Comparison of ENCODE assay signal across 9 mouse cellular contexts in genomic region chr10:80696502-80697392, GRCm38 (mm10). TPM values are rescaled to one million over a fixed set of nuclear protein-coding genes. Genes with fewer than 3 reads are reported as not detected.
DNase-seq lines count a peak whose midpoint lies in the region; ATAC-seq and TF ChIP-seq lines count a peak whose summit lies in the region.
"Had no signal": no experiment of that assay in that cellular context is flagged by ENCODE, and none has a peak within 500 bp of the region (broad histone marks: within the 10 kb centered on the region; RNA-seq: fewer than 3 reads in every experiment).

No protein-coding gene starts in this region.

- H3K27me3 ChIP-seq in hindbrain, embryonic 13.5 days = no peaks in the 10 kb centered on the region
- no peaks in the 10 kb centered on the region for H3K27me3 ChIP-seq in hindbrain, embryonic 14.5 days (ENCODE audit: control insufficient read depth, insufficient read depth, low read length)
- H3K27me3 ChIP-seq in spleen, adult 2 months (ENCODE audit: control insufficient read depth, insufficient read depth, low read length) = no peaks in the 10 kb centered on the region
- no peaks in the 10 kb centered on the region for H3K27me3 ChIP-seq in intestine, embryonic 16.5 days (replicated peaks; ENCODE audit: control insufficient read depth, insufficient read depth, low read length)
- no peaks in the 10 kb centered on the region for H3K27me3 ChIP-seq in stomach, postnatal 0 days (ENCODE audit: control insufficient read depth, insufficient read depth, low read length)

- H3K9me3 ChIP-seq in hindbrain, embryonic 13.5 days = no peaks in the 10 kb centered on the region
- H3K9me3 ChIP-seq in hindbrain, embryonic 14.5 days (ENCODE audit: control insufficient read depth, low read length) = no peaks in the 10 kb centered on the region
- H3K9me3 ChIP-seq in intestine, embryonic 16.5 days (ENCODE audit: control insufficient read depth, low read length) = no peaks in the 10 kb centered on the region
- no peaks in the 10 kb centered on the region for H3K9me3 ChIP-seq in stomach, postnatal 0 days (ENCODE audit: control insufficient read depth, low read length)

- no peak for TF ChIP-seq EP300 in stomach, postnatal 0 days (optimal IDR thresholded peaks at IDR 0.05)

- no peak for ATAC-seq in hindbrain, embryonic 13.5 days (ENCODE audit: low FRiP score)
- no peak for ATAC-seq in hindbrain, embryonic 14.5 days (ENCODE audit: low FRiP score)
- no peak for ATAC-seq in intestine, embryonic 16.5 days
- no peak for ATAC-seq in stomach, postnatal 0 days (ENCODE audit: low FRiP score, low TSS enrichment)

- H3K27ac ChIP-seq in hindbrain, embryonic 13.5 days = no peak overlapping the region; the same call in 1 of the 2 replicates
- no peak overlapping the region for H3K27ac ChIP-seq in hindbrain, embryonic 14.5 days
- peak overlapping the region; percentile 99 for H3K27ac ChIP-seq in spleen, adult 2 months (ENCODE audit: insufficient read depth, low read length)
- H3K27ac ChIP-seq in intestine, embryonic 16.5 days (ENCODE audit: low read length) = peak overlapping the region; percentile 17
- H3K27ac ChIP-seq in stomach, postnatal 0 days (replicated peaks) = peak overlapping the region; percentile 53; the same call in 1 of the 2 replicates

- TF ChIP-seq CTCF in spleen, adult 2 months (IDR thresholded peaks at IDR 0.05; ENCODE audit: extremely low read depth, insufficient read depth, insufficient read length, insufficient replicate concordance) = no peak
- no peak for TF ChIP-seq CTCF in stomach, postnatal 0 days (IDR thresholded peaks at IDR 0.05; ENCODE audit: low read depth)

- peaks cover 36% of the 10 kb centered on the region for H3K4me1 ChIP-seq in hindbrain, embryonic 13.5 days (replicated peaks)
- peaks cover 19% of the 10 kb centered on the region for H3K4me1 ChIP-seq in hindbrain, embryonic 14.5 days (replicated peaks; ENCODE audit: control insufficient read depth, insufficient read depth, low read length)
- peaks cover 63% of the 10 kb centered on the region; the same call in 1 of the 2 replicates for H3K4me1 ChIP-seq in spleen, adult 2 months (ENCODE audit: control insufficient read depth, insufficient read depth, insufficient read length)
- peaks cover 24% of the 10 kb centered on the region for H3K4me1 ChIP-seq in intestine, embryonic 16.5 days (ENCODE audit: control insufficient read depth, insufficient read depth, low read length)
- H3K4me1 ChIP-seq in stomach, postnatal 0 days (replicated peaks; ENCODE audit: control insufficient read depth, insufficient read depth) = peaks cover 6% of the 10 kb centered on the region

- peak overlapping the region; percentile 43; the same call in 1 of the 2 replicates for H3K9ac ChIP-seq in hindbrain, embryonic 13.5 days
- no peak overlapping the region for H3K9ac ChIP-seq in hindbrain, embryonic 14.5 days
- H3K9ac ChIP-seq in intestine, embryonic 16.5 days (ENCODE audit: low read depth, low read length) = peak overlapping the region; percentile 35; the same call in 1 of the 2 replicates
- H3K9ac ChIP-seq in stomach, postnatal 0 days (ENCODE audit: low read length) = peak overlapping the region; percentile 41; the same call in 1 of the 2 replicates

- TF ChIP-seq POLR2A in spleen, adult 2 months (IDR thresholded peaks at IDR 0.05; ENCODE audit: low read depth, low read length) = no peak

- no peak overlapping the region for H3K4me2 ChIP-seq in hindbrain, embryonic 13.5 days
- H3K4me2 ChIP-seq in hindbrain, embryonic 14.5 days (replicated peaks) = no peak overlapping the region
- no peak overlapping the region for H3K4me2 ChIP-seq in intestine, embryonic 16.5 days (ENCODE audit: low read depth, low read length)
- no peak overlapping the region for H3K4me2 ChIP-seq in stomach, postnatal 0 days (replicated peaks; ENCODE audit: low read depth)

- no peak overlapping the region for H3K4me3 ChIP-seq in hindbrain, embryonic 13.5 days
- no peak overlapping the region for H3K4me3 ChIP-seq in hindbrain, embryonic 14.5 days (replicated peaks; ENCODE audit: low read length)
- peak overlapping the region; percentile 5; the same call in 1 of the 2 replicates for H3K4me3 ChIP-seq in spleen, adult 2 months (ENCODE audit: extremely low read depth, insufficient read depth, insufficient read length)
- H3K4me3 ChIP-seq in intestine, embryonic 16.5 days (ENCODE audit: low read length) = no peak overlapping the region
- H3K4me3 ChIP-seq in stomach, postnatal 0 days (ENCODE audit: low read depth, low read length) = no peak overlapping the region

- no peak for DNase-seq in hindbrain, embryonic 14.5 days (ENCODE audit: low spot score)
- no peak for DNase-seq in spleen, adult 2 months (ENCODE audit: low read depth in 1 of 2, low spot score in 2 of 2)
- no peak for DNase-seq in spleen, postnatal 36 days (ENCODE audit: low spot score in 2 of 2)
- no peak for DNase-seq in stomach, postnatal 0 days (ENCODE audit: low spot score)
- DNase-seq in layer of hippocampus, postnatal 14 days (ENCODE audit: low spot score in 2 of 2) = no peak
- no peak for DNase-seq in right cerebral cortex, adult 18-20 months
- DNase-seq: right cerebral cortex, postnatal 4 days had no signal

- H3K36me3 ChIP-seq in hindbrain, embryonic 13.5 days = peaks cover 33% of the 10 kb centered on the region
- H3K36me3 ChIP-seq in hindbrain, embryonic 14.5 days (replicated peaks; ENCODE audit: control insufficient read depth, insufficient read depth) = peaks cover 24% of the 10 kb centered on the region; the same call in 1 of the 2 replicates
- H3K36me3 ChIP-seq in spleen, adult 2 months (ENCODE audit: control insufficient read depth, insufficient read depth, low read length) = peaks cover 4% of the 10 kb centered on the region; the same call in 1 of the 2 replicates
- no peaks in the 10 kb centered on the region for H3K36me3 ChIP-seq in intestine, embryonic 16.5 days (ENCODE audit: control insufficient read depth, insufficient read depth, low read length)
- H3K36me3 ChIP-seq in stomach, postnatal 0 days (ENCODE audit: control insufficient read depth, insufficient read depth, low read length) = 0 out of 2 replicates have a peak, but pooled peaks cover 4% of the 10 kb centered on the region

- 77% methylated on average over 12 of the region's 12 CpGs for WGBS in hindbrain, embryonic 13.5 days
- WGBS in hindbrain, embryonic 14.5 days = 80% methylated on average over 11 of the region's 12 CpGs
- 26% methylated on average over 12 of the region's 12 CpGs for WGBS in spleen, adult 2 months
- WGBS in intestine, embryonic 16.5 days = 61% methylated on average over 11 of the region's 12 CpGs
- WGBS in stomach, postnatal 0 days = 56% methylated on average over 11 of the region's 12 CpGs

RNA-seq across cellular contexts. Expression of gene Mob3a, which starts 5.0 kb away (rescaled TPM):
- 51.8 and 56.8 TPM in 2 replicates for polyA plus RNA-seq in hindbrain, embryonic 13.5 days (2015; fragmentation: Nextera tagmentation; extraction: Ambion mirVana)
- 45.3 and 47.1 TPM in 2 replicates for polyA plus RNA-seq in hindbrain, embryonic 14.5 days (2014; fragmentation: Nextera tagmentation; extraction: Ambion mirVana)
- polyA plus RNA-seq in spleen, adult 2 months (2012; rRNA removed) = 130 and 156 TPM in 2 replicates
- polyA plus RNA-seq in intestine, embryonic 16.5 days (2015; fragmentation: Nextera tagmentation; extraction: Ambion mirVana) = 39.8 and 41.8 TPM in 2 replicates
- 22.9 and 23.9 TPM in 2 replicates for polyA plus RNA-seq in stomach, postnatal 0 days (2015; fragmentation: Nextera tagmentation; extraction: Ambion mirVana)
- 10 to 100 TPM; 16.1 to 19.0 TPM for total RNA-seq in layer of hippocampus, postnatal 14 days (2021)

RNA-seq across cellular contexts. Expression of gene Izumo4, which starts 5.2 kb away (rescaled TPM):
- 36.4 and 42.8 TPM in 2 replicates for polyA plus RNA-seq in hindbrain, embryonic 13.5 days (2015; fragmentation: Nextera tagmentation; extraction: Ambion mirVana)
- polyA plus RNA-seq in hindbrain, embryonic 14.5 days (2014; fragmentation: Nextera tagmentation; extraction: Ambion mirVana) = 20.0 and 20.4 TPM in 2 replicates
- polyA plus RNA-seq in spleen, adult 2 months (2012; rRNA removed) = 49.0 and 60.8 TPM in 2 replicates
- 18.5 and 25.0 TPM in 2 replicates for polyA plus RNA-seq in intestine, embryonic 16.5 days (2015; fragmentation: Nextera tagmentation; extraction: Ambion mirVana)
- polyA plus RNA-seq in stomach, postnatal 0 days (2015; fragmentation: Nextera tagmentation; extraction: Ambion mirVana) = 14.8 and 18.0 TPM in 2 replicates
- 10 to 100 TPM; 44.8 to 54.7 TPM for total RNA-seq in layer of hippocampus, postnatal 14 days (2021)

RNA-seq across cellular contexts. Expression of gene Mknk2, which starts 18.8 kb away (rescaled TPM):
- 55.4 and 56.2 TPM in 2 replicates for polyA plus RNA-seq in hindbrain, embryonic 13.5 days (2015; fragmentation: Nextera tagmentation; extraction: Ambion mirVana)
- polyA plus RNA-seq in hindbrain, embryonic 14.5 days (2014; fragmentation: Nextera tagmentation; extraction: Ambion mirVana) = 53.8 and 60.2 TPM in 2 replicates
- 351 and 533 TPM in 2 replicates for polyA plus RNA-seq in spleen, adult 2 months (2012; rRNA removed)
- 18.3 and 49.9 TPM in 2 replicates for polyA plus RNA-seq in intestine, embryonic 16.5 days (2015; fragmentation: Nextera tagmentation; extraction: Ambion mirVana)
- polyA plus RNA-seq in stomach, postnatal 0 days (2015; fragmentation: Nextera tagmentation; extraction: Ambion mirVana) = 55.2 and 61.7 TPM in 2 replicates
- 10 to 100 TPM; 50.5 to 51.5 TPM for total RNA-seq in layer of hippocampus, postnatal 14 days (2021)

RNA-seq across cellular contexts. Expression of gene Btbd2, which starts 39.9 kb away (rescaled TPM):
- polyA plus RNA-seq in hindbrain, embryonic 13.5 days (2015; fragmentation: Nextera tagmentation; extraction: Ambion mirVana) = 75.7 and 77.8 TPM in 2 replicates
- polyA plus RNA-seq in hindbrain, embryonic 14.5 days (2014; fragmentation: Nextera tagmentation; extraction: Ambion mirVana) = 83.2 and 83.7 TPM in 2 replicates
- 49.5 and 66.1 TPM in 2 replicates for polyA plus RNA-seq in spleen, adult 2 months (2012; rRNA removed)
- polyA plus RNA-seq in intestine, embryonic 16.5 days (2015; fragmentation: Nextera tagmentation; extraction: Ambion mirVana) = 9.2 and 10.6 TPM in 2 replicates
- polyA plus RNA-seq in stomach, postnatal 0 days (2015; fragmentation: Nextera tagmentation; extraction: Ambion mirVana) = 28.3 and 30.0 TPM in 2 replicates
- total RNA-seq in layer of hippocampus, postnatal 14 days (2021) = 10 to 100 TPM; 90.2 to 94.4 TPM

RNA-seq across cellular contexts. Expression of gene Ap3d1, which starts 45.3 kb away (rescaled TPM):
- 100 and 101 TPM in 2 replicates for polyA plus RNA-seq in hindbrain, embryonic 13.5 days (2015; fragmentation: Nextera tagmentation; extraction: Ambion mirVana)
- 112 and 114 TPM in 2 replicates for polyA plus RNA-seq in hindbrain, embryonic 14.5 days (2014; fragmentation: Nextera tagmentation; extraction: Ambion mirVana)
- 92.5 and 111 TPM in 2 replicates for polyA plus RNA-seq in spleen, adult 2 months (2012; rRNA removed)
- polyA plus RNA-seq in intestine, embryonic 16.5 days (2015; fragmentation: Nextera tagmentation; extraction: Ambion mirVana) = 57.9 and 58.4 TPM in 2 replicates
- polyA plus RNA-seq in stomach, postnatal 0 days (2015; fragmentation: Nextera tagmentation; extraction: Ambion mirVana) = 38.7 and 42.7 TPM in 2 replicates
- 100 to 1,000 TPM; 137 to 144 TPM for total RNA-seq in layer of hippocampus, postnatal 14 days (2021)

Comparison
In these comparisons a context has a peak if more than half of its experiments do, and no peak if none do; other contexts are left out.
1. H3K27ac ChIP-seq: peak in spleen, adult 2 months (single experiment), intestine, embryonic 16.5 days (single experiment) and stomach, postnatal 0 days (single experiment); none in hindbrain, embryonic 13.5 days (single experiment) and hindbrain, embryonic 14.5 days (single experiment).